Mouse (Mus musculus) gastrocnemius, adult 18-20 months (tissue): ENCODE data around the gene Ppp1r18. TPM values are rescaled to one million over a fixed set of nuclear protein-coding genes. Genes with fewer than 3 reads are reported as not detected.

Experiments used
- DNase-seq: peaks from one replicate; pipeline ENCODE4 v3.0.0; 2021; ENCODE audit warnings: low spot score
- long read RNA-seq, 2 experiments: library from polyadenylated mRNA; stranded (forward); transcript quantifications; one replicate each; pipeline ENCODE4 v2.0.0; 2021
- total RNA-seq, 2 experiments: library from RNA; stranded (reverse); gene quantifications; 2 replicates each; pipeline ENCODE4 v1.2.3; 2021

Gene Ppp1r18
- total RNA-seq: 1 to 10 TPM; 4.1 to 5.8 TPM
- long read RNA-seq, experiment 1, partial matches to known transcripts: 0 of 3 reads
- long read RNA-seq, experiment 1, other reads (novel, unspliced or antisense): 0 of 3 reads
- long read RNA-seq, experiment 2, partial matches to known transcripts: 0 of 1 reads
- long read RNA-seq, experiment 2, other reads (novel, unspliced or antisense): 0 of 1 reads

DNA sequence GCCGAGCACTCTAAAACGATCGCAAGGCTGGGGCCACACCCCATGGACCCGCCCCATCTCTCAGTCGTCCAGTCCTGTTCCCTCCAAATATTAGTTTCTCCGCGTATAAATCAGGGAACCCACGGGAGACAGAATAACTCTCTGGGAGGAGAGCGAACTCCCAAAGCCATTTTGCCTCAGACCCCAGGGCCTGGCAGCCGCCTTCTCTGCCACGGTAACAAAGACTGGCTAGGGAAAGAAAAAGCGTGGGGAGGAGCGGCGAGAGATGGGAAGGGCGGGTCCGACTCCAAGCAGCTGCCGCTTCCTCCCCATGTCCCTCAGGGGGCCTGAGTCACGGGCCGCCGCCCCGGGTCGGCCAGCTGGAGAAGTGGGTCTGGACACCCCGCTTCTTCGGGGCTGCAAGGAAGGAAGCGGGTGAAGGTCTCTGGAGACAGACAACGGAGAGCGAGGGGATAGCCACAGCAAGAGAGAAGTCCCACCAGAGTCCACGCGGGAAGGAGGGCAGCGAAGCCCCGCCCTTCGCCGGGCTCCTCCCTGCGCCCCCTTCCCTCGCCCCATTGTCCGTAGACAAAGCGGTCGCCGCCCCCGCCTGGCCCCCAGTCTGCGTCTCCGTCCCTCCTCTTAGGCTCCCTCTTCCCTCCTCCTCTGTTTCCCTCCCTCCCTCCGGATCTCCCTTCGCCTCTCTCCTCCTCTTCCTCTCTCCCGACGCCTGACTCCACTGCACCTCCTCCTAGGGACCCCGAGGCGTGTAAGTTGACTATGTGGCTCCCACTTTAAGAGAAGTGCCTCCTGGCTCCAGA lies at the start of gene Ppp1r18:
Gene Ppp1r18 (plus strand): TSS at position 113 of the 800 bp plus-strand sequence.
- peak; percentile 75 for DNase-seq

DNA sequence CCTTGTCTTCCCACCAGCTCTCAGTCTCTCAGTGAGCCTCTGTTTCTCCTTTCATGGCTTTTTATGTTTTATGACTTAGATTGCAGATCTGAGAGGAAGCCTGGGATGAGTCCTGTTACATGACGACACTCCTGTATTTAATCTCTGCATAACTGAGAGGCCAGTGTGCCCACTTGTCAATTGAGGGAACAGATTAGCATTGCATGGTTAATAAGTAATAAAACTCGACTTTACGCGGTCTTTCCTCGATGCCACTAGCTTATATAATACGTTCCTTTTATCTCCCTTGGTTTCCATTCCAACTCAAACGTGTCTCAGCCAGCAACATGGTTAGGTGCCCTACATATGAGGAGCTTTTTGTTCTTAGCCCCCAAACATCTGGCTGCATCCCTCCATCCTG lies 49.6 kb upstream of the Ppp1r18 start:
- no peak for DNase-seq

DNA sequence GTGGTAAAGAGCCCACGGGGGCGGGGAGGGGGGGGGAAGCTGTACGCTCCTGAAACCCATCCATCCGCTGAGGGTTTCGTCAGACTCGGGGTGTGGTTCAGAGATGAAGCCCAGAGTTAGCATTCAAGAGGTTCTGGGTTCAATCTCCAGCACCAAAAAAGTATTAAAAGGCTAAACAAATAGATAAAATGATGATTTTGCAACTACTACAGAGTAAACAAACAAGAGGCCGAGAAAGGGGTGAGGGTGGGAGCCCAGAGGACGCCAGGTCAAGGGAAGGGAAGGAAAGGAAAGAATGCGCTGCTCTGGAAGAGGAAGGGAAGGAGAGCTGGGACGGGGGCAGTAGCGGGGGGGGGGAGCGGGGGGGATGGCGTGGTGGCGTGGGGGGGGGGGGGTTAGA lies 48.7 kb upstream of the Ppp1r18 start:
- DNase-seq: no peak

DNA sequence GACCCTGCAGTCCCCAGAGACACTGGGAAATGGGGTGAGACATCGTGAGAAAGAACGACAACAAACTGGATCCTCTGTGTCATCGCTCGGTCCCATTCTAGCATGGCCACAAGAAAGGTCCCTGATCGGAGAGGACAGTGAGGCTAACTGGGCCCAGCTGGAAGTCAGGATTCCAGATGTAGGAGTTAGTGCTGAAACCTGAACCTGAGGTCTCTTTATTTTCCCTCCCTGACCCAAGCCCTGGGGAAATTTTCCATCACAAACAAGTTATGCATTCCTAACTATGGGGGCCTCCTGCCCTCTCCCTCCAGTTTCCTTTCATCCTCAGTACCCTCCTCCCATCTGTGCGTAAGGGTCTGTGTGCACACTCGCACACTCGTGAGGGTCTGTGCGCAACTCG lies 48.2 kb upstream of the Ppp1r18 start:
- no peak for DNase-seq

DNA sequence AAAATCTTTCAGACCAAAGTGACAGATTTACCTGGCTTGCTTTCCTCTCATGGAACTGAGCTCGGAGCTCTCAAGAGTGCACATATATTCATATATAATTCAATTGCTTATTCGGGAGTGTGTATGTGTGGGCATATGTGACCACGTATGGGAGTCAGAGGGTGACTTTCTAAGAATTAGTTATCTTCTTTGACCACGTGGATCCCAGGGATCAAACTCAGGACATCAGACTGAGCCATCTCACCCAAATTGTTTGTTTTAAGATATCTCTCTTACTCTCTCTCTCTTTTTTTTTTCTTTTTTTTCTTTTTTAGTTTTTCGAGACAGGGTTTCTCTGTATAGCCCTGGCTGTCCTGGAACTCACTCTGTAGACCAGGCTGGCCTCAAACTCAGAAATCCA lies 45.3 kb upstream of the Ppp1r18 start:
- no peak for DNase-seq

DNA sequence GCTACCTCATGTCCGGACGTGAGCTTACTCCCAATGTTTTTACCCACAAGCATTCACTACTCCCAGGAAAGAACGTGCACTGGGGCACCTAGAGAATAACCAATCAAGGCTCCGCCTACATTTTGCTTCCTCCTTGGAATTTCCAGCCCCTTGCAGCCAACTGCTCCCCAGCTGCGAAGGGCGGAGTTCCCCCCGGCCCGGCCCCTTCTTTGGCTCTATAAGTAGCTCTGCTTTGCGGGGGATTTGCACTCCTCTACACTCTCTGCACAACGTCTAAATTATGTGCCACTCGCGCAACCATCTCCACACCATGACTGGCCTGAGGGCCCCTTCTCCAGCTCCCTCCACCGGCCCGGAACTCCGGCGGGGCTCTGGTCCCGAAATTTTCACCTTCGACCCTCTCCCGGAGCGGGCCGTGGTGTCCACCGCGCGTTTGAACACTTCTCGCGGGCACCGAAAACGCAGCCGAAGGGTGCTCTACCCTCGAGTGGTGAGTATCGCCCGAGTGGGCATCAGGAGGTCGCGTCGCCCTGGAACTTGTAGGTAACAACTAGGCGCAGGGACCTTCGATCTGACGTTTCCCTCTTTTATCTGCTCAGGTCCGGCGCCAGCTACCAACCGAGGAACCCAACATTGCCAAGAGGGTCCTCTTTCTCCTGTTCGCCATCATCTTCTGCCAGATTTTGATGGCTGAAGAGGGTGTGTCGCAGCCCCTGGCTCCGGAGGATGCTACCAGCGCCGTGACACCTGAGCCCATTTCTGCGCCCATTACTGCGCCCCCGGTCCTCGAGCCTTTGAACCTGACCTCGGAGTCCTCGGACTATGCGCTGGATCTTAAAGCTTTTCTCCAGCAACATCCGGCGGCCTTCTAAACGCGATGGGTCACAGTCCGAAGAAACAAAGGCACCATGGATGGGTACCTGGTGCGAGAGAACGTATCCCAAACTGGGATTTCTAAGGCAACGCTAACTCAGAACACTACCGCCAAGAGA lies 43.7 kb upstream of the Ppp1r18 start, which contains the start of gene Ier3:
Gene Ier3 (plus strand): TSS at position 246 of the 992 bp plus-strand sequence.
- peak; percentile 86 for DNase-seq

DNA sequence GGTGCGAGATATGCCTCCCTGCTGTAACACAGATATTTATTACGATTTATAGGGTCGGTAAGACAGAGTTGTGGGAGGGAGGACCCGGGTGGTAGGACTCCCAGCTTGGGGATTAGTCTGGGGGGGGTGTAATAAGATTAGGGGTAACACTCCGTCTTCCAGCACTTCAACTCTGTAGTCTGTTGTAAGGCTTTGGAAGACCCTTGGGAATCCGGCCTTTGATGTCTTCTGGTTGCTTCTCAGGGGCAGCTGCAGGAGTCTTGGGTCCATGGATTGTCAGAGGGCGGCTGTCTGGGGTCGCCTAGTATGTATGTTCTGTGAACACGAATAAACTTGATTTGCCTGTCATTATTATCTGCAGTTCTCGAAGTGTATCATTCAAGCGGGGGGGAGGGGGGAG lies 42.8 kb upstream of the Ppp1r18 start:
- DNase-seq: no peak

DNA sequence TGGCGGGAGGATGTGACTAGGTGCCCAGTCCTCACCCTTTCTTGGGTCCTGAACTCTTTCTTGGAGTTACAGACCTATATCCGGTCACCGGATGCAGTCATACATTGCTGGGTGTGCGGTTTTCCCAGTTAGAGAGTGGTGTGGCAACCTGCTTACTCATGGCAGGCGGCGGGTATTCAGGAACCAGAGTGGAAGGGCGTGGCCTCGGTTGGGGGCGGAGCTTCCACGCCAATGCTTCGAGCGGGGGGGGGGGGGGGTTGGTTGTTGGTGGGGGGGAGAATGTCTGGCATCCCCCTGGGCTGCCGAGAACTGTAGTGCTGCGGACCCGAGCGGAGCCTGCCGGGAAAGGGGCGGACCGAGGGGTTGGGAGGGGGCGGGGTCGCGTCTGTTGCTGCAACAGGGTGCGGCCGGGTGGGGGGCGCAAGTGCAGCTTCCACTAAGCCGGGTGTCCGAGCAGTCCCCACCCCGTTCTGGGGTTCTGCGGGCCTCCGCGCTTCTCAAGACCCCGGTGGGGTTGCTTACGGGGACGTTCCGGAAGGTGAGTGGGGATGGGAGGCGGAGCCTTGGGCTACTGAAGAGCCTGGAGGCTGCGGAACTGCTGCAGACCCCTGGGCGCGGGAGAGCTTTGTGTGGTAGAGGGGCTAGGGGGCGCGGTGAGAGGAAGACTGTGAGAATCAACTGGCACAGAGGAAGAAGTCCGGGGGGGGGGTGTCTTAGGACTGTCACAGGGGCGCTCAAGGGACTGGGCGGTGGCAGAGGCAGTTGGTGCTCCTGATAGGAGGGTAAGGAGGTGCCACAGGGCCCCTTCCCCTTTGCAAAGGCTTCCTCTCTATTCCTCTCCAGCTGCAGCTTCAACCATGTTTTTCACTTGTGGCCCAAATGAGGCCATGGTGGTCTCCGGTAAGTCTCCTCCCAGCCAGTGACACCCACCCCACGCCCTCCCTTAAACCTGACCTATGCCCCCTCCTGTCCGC lies 42.1 kb upstream of the Ppp1r18 start, which contains the start of gene Flot1:
Gene Flot1 (plus strand): TSS at position 267 of the 974 bp plus-strand sequence.
- DNase-seq: peak; percentile 91

DNA sequence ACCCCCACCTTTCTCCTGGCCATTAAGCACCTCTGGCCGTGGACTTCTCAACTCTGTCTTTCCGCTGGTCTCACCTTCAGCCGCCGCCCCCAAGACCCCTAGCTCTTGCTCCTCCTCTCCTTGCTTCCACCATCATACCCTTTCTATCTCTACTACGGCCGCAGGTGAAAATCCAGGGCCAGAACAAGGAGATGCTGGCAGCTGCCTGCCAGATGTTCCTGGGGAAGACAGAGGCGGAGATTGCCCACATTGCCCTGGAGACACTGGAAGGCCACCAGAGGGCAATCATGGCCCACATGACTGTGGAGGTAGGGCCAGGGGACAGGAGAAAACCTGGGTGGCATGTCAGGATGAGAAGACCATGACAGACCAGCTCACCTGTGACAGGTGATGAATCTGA lies 41.0 kb upstream of the Ppp1r18 start:
- no peak for DNase-seq

DNA sequence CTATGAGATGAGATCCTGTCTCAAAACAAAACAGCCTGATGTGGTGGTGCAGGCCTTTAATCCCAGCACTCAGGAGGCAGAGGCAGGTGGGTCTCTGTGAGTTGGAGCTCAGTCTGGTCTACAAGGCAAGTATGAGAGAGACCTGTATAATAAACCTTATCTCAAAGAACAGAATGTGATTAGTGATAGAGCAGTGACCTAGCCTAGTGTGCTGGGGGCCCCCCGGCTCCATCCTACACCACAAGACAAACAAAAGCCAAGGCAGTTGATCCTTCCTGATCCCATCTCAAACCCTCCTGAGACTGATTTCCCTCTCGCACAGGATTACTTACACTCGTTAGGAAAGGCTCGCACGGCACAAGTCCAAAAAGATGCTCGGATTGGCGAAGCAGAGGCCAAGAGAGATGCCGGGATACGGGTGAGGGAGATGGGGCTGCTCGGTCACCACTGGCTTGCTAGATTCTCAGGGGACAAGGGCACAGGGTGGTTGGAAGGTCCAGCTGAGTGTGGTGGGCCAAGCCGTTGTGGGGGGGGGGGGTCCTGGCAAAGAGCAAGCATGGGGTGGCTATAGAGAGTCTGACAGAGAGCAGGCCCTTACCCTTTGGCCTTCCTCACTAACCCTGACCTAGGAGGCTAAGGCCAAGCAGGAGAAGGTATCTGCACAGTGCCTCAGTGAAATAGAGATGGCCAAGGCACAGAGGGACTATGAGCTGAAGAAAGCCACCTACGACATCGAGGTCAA lies 40.1 kb upstream of the Ppp1r18 start:
- DNase-seq: no peak

DNA sequence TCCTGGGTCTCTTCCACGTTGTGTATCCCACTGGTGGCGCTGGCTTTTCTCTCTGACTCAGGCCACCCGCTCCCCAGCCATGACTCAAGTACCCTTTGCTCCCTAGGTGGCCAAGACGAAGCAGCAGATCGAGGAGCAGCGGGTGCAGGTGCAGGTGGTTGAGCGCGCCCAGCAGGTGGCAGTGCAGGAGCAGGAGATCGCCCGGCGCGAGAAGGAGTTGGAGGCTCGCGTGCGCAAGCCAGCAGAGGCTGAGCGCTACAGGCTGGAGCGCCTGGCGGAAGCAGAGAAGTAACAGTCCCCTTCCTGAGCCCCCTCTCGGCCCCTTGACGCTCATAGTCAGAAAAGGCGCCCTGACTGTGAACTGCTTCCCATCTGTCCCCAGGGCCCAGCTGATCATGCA lies 35.7 kb upstream of the Ppp1r18 start:
- peak; percentile 80 for DNase-seq

DNA sequence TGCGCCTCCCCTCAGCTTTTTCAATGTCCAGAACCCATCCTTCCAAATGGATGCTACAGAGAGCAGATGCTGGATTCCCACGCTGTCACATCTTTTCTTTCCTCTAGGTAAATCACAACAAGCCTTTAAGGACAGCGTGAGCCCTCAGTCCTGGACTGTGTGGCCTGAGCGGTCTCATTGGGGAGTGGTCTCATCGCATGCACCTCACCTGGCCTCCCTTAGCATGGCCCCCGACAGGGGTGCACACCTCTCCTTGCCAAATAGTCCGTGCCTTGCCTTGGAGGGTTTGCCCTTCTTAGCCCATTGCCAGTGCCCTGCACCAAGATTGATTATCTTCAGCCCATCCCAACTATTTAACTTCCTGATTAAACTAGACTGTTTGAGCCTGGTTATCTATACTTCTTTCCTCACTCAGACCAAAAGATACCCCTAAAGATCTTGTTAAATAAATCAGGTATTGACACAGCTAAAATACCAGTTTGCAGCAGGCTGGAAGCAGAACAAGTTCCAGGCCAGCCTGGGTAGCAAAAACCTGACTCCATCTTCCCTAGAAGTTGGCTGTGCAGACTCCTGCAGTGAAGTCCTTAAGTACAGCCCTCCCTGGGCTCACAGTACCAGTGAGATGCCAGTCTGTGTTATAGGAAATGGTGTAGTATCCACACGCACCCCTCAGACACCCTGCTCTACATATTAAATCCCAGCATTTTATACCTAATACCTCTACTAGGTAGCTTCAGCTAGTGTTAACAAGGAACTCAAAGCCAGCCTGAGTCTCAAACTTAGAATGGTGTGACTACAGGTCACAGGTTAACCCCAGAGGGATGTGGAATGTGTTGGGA lies 32.8 kb upstream of the Ppp1r18 start:
- DNase-seq: no peak

DNA sequence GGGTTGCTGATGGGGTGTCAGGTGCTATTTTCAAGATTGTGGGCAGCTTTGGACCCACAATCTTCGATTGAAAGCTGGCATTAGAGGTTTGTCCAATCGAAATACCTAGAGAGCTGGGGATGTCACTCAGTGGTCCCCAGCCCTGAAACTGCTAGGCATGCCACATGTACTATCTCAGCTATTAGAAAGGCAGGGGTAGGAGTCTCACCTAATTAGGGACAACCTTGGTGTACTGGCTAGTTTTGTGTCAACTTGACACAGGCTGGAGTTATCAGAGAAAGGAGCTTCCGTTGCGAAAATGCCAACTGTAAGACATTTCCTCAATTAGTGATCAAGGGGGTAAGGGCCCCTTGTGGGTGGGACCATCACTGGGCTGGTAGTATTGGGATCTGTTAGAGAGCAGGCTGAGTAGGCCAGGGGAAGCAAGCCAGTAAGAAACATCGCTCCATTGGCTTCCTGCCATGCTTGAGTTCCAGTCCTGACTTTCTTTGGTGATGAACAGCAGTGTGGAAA lies 32.1 kb upstream of the Ppp1r18 start:
- no peak for DNase-seq

DNA sequence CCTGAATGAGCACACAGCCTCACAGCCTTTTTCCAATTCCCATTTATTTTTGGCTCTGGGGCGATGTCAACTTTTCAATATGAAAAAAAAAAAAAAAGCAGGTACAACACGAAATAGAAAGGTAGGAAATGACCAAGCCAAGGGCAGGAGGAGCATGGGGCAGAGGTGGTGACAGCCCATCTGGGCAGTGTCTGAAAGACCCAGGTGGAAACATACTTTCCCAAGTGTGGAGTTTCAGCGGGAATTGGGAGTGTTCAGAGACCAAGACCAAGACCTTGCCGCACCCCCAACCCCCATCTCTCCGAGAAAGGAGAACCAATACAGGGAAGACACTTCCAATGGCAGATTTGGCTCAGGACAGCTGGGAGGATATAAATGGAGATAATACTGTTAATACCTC lies 31.5 kb upstream of the Ppp1r18 start:
- no peak for DNase-seq

DNA sequence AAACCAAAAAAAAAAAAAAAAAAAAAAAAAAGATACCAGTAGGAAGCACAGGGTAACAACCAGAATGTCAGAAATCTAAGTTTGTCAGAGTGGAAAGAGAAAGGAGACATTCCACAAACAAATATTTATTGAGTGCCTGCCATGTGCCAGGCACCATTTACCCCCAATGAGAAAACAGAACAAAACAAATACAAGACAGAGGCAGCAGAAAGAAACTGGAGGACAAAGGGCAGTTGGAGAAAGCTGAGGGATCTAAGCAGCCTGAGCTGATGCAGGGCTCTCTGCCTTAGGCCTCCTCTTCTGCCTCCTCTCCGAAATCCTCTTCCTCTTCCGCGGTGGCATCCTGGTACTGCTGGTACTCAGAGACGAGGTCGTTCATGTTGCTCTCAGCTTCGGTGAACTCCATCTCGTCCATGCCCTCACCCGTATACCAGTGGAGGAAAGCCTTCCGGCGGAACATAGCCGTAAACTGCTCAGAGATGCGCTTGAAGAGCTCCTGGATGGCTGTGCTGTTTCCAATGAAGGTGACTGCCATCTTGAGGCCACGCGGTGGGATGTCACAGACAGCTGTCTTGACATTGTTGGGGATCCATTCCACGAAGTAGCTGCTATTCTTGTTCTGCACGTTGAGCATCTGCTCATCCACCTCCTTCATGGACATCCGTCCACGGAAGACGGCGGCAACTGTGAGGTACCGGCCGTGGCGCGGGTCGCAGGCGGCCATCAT lies 30.5 kb upstream of the Ppp1r18 start:
- DNase-seq: no peak

DNA sequence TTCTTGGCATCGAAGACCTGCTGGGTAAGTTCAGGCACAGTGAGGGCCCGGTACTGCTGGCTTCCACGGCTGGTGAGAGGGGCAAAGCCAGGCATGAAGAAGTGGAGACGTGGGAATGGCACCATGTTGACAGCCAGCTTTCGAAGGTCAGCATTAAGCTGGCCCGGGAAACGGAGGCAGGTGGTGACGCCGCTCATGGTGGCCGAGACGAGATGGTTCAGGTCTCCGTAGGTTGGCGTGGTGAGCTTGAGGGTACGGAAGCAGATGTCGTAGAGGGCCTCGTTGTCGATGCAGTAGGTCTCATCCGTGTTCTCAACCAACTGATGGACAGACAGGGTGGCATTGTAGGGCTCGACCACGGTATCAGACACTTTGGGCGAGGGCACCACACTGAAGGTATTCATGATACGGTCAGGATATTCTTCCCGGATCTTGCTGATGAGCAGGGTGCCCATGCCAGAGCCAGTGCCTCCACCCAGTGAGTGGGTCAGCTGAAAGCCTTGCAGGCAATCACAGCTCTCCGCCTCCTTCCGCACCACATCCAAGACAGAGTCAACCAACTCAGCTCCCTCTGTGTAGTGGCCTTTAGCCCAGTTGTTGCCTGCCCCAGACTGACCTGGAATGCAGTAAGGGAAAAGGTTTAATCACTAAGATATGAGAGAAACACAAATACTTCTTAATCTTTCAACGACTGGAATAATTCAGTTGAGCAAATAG lies 29.8 kb upstream of the Ppp1r18 start:
- no peak for DNase-seq
